Mouse (Mus musculus) CH12.LX (cell line): ENCODE results near the gene Adamtsl5. TPM values are rescaled to one million over a fixed set of nuclear protein-coding genes. Genes with fewer than 3 reads are reported as not detected.
A peak's percentile ranks its signal among the peaks of the same experiment; 100 is the strongest.

Experiments
- DNase-seq: peaks from one replicate; pipeline ENCODE4 v3.0.0-alpha.2; 2013; ENCODE audit errors: extremely low read depth
- H3K27ac ChIP-seq: 2 replicates; pipeline ENCODE4 v1.5.1; 2012; ENCODE audit warnings: low read depth, mild to moderate bottlenecking, control low read depth, moderate library complexity; ENCODE audit not compliant: insufficient read depth
- H3K27me3 ChIP-seq: replicated peaks from 2 replicates; pipeline ENCODE3; 2012; ENCODE audit warnings: inconsistent platforms
- H3K36me3 ChIP-seq, 2 experiments: replicated peaks in 1 of 2; 2 replicates each; pipeline versions ENCODE3 to v1.6.1; 2012; ENCODE audit warnings: inconsistent platforms in 1 of 2, low read length in 1 of 2, mild to moderate bottlenecking in 1 of 2, mixed read lengths in 1 of 2, moderate library complexity in 1 of 2; ENCODE audit not compliant: control insufficient read depth in 1 of 2, insufficient read depth in 1 of 2
- H3K4me1 ChIP-seq, 2 experiments: 2 replicates each; pipeline ENCODE4 v1.6.1; 2012; ENCODE audit warnings: inconsistent platforms in 1 of 2, moderate library complexity in 1 of 2; ENCODE audit not compliant: insufficient read depth in 2 of 2, control insufficient read depth in 1 of 2
- H3K4me2 ChIP-seq: 2 replicates; pipeline ENCODE4 v1.6.1; 2012; ENCODE audit warnings: low read depth, mild to moderate bottlenecking, control low read depth; ENCODE audit not compliant: poor library complexity, insufficient read depth, severe bottlenecking
- H3K4me3 ChIP-seq, 3 experiments: fragments of 150-350 bp in 1 of 3; sonication (generic) in 1 of 3; replicated peaks in 1 of 3; 2 replicates each; pipeline versions ENCODE3 to v1.5.1; 2011 to 2012; ENCODE audit warnings: low read depth in 2 of 3, low read length in 2 of 3, mild to moderate bottlenecking in 2 of 3, moderate library complexity in 2 of 3, control low read depth in 1 of 3, improper control_type of control experiment in 1 of 3, inconsistent platforms in 1 of 3, mixed read lengths in 1 of 3; ENCODE audit not compliant: poor library complexity in 1 of 3
- H3K79me2 ChIP-seq: replicated peaks from 2 replicates; pipeline ENCODE4 v1.6.1; 2012; ENCODE audit warnings: mild to moderate bottlenecking, moderate library complexity; ENCODE audit not compliant: control insufficient read depth, poor library complexity, insufficient read depth, severe bottlenecking; ENCODE audit errors: extremely low read depth
- H3K9ac ChIP-seq: 2 replicates; pipeline ENCODE4 v1.6.1; 2012; ENCODE audit warnings: low read depth, mild to moderate bottlenecking, control low read depth, moderate library complexity; ENCODE audit not compliant: insufficient read depth
- H3K9me3 ChIP-seq: replicated peaks from 2 replicates; pipeline ENCODE3; 2012; ENCODE audit warnings: low read length, inconsistent platforms, mixed read lengths
- BHLHE40 ChIP-seq: IDR thresholded peaks from 2 replicates; pipeline ENCODE4 v1.6.1; 2011; ENCODE audit warnings: mild to moderate bottlenecking, low read depth, low read length, improper control_type of control experiment
- CHD2 ChIP-seq: IDR thresholded peaks from 2 replicates; pipeline ENCODE4 v1.6.1; 2011; ENCODE audit warnings: low read length, improper control_type of control experiment
- ELF1 ChIP-seq: IDR thresholded peaks from 2 replicates; pipeline ENCODE4 v1.6.1; 2014; ENCODE audit warnings: low read depth, mild to moderate bottlenecking, inconsistent platforms, low read length, improper control_type of control experiment
- ETS1 ChIP-seq: conservative IDR thresholded peaks from 2 replicates; pipeline ENCODE4 v1.6.1; 2012; ENCODE audit warnings: low read depth, mild to moderate bottlenecking, inconsistent platforms, low read length, improper control_type of control experiment, moderate library complexity
- IRF4 ChIP-seq: IDR thresholded peaks from 2 replicates; pipeline ENCODE4 v1.6.1; 2014; ENCODE audit warnings: low read depth, mild to moderate bottlenecking, inconsistent platforms, low read length, improper control_type of control experiment
- KAT2A ChIP-seq: IDR thresholded peaks from 2 replicates; pipeline ENCODE4 v1.6.1; 2012; ENCODE audit warnings: low read length, improper control_type of control experiment, inconsistent platforms; ENCODE audit not compliant: insufficient replicate concordance
- MXI1 ChIP-seq: IDR thresholded peaks from 2 replicates; pipeline ENCODE4 v1.6.1; 2011; ENCODE audit warnings: mild to moderate bottlenecking, low read depth, low read length, improper control_type of control experiment
- MYC ChIP-seq: IDR thresholded peaks from 2 replicates; pipeline ENCODE4 v1.6.1; 2011; ENCODE audit warnings: low read depth, mild to moderate bottlenecking, improper control_type of control experiment, low read length
- NRF1 ChIP-seq: IDR thresholded peaks from 2 replicates; pipeline ENCODE4 v1.6.1; 2014; ENCODE audit warnings: low read depth, mild to moderate bottlenecking, inconsistent platforms, low read length, improper control_type of control experiment, moderate library complexity
- POLR2A ChIP-seq: IDR thresholded peaks from 2 replicates; pipeline ENCODE4 v1.6.1; 2011; ENCODE audit warnings: low read depth, mild to moderate bottlenecking, improper control_type of control experiment, low read length
- TBP ChIP-seq: conservative IDR thresholded peaks from 2 replicates; pipeline ENCODE4 v1.6.1; 2011; ENCODE audit warnings: low read depth, low read length, improper control_type of control experiment
- TCF12 ChIP-seq: IDR thresholded peaks from 2 replicates; pipeline ENCODE4 v1.6.1; 2014; ENCODE audit warnings: low read depth, mild to moderate bottlenecking, inconsistent platforms, low read length, improper control_type of control experiment
- dilution Hi-C: fragments of 300-500 bp; cut with MboI; formaldehyde crosslinking; loops from 2 replicates; pipeline ENCODE4 v1.14.3; 2020; ENCODE audit warnings: low sequenced_read_pairs; ENCODE audit not compliant: extremely low pct_unique_long_range_greater_than_20kb, extremely low pct_ligation_motif_present
- in situ Hi-C: fragments of 300-500 bp; cut with MboI; formaldehyde crosslinking; loops from 3 replicates; pipeline ENCODE4 v1.14.3; 2019; ENCODE audit warnings: low sequenced_read_pairs, low pct_ligation_motif_present, low pct_unique_long_range_greater_than_20kb, mixed read lengths
- polyA plus RNA-seq: library from polyadenylated mRNA; unstranded; fragments of >175 nt; gene quantifications from 2 replicates; pipeline ENCODE4 v1.2.1, GENCODE M21; 2012; ENCODE audit warnings: low read depth; ENCODE audit not compliant: insufficient read length
- total RNA-seq, 2 experiments: library from RNA; depleted of rRNA; stranded (reverse); fragments of 300-350 nt in 1 of 2; fragments of >200 nt in 1 of 2; gene quantifications; 2 replicates each; pipeline ENCODE4 v1.2.3; 2012 to 2014

Adamtsl5 gene
- total and polyA plus RNA-seq, 3 experiments, result 0.16 to 0.55 (median 0.27) TPM

DNA sequence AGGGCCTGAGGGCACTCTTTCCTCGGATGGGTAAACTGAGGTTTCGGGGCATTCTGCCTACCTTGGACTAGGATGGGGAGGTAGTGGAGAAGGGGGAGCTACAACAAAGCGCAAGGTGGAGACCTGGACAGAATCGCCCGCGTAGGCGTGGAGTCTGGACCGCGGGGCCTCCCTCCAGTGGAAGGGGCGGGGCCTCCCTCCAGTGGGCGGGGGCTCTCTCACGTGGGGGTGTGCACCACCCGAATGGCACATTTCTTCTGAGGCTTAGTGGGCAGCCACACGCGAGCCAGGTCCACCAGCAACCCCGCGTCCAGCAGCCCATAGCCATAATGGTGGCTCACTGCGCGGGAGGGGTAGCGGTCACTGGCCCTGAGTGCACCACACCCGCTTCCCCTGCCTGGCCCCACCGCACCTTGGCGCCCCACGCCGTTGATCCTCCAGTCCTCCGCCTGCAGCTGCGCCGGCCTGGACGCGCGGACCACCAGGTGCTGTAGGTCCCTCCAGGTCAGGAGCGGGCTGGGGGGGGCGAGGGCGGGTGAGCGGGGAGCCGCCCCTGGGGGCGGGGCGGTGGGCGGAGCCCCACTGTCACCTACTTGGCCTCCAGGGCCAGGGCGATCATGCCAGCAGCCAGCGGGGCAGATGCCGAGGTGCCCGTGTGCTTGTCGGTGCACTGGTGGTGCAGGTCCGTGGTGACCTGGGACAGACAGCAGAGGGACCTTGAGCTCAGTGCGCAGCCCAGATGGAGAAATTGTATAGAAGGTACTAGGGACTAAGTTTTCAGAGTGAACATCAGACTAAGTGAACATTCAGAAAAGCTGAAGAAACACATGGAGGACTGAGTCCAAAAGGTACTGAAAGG is 24.7 kb downstream of the Adamtsl5 start:
- peaks cover 7 to 10% of the 10 kb centered on the region in 2 experiments for H3K36me3 ChIP-seq
- TF ChIP-seq ETS1 (no peak), CHD2 (no peak), POLR2A (0 out of 2 replicates have a peak, but pooled peaks have one; percentile 12), ELF1 (no peak), NRF1 (0 out of 2 replicates have a peak, but pooled peaks have one; percentile 2), BHLHE40 (0 out of 2 replicates have a peak, but pooled peaks have one; percentile 27), MXI1 (peak; percentile 26), IRF4 (0 out of 2 replicates have a peak, but pooled peaks have one; percentile 13), TBP (no peak), TCF12 (peak; percentile 29; the same call in 1 of the 2 replicates)
- DNase-seq, result no peak
- H3K4me3 ChIP-seq, result peak overlapping the region; percentile 41 to 79 (median 53)
- peak overlapping the region; percentile 8 for H3K9ac ChIP-seq
- peaks cover 28 to 33% of the 10 kb centered on the region in 2 experiments for H3K4me1 ChIP-seq
- peak overlapping the region; percentile 53 for H3K4me2 ChIP-seq
- in situ Hi-C loops (no loop called here), dilution Hi-C loops (no loop called here)
- H3K79me2 ChIP-seq, result peaks cover 13% of the 10 kb centered on the region
- H3K9me3 ChIP-seq, result no peaks in the 10 kb centered on the region
- no peak overlapping the region for H3K27ac ChIP-seq
- H3K27me3 ChIP-seq, result peaks cover 35% of the 10 kb centered on the region

DNA sequence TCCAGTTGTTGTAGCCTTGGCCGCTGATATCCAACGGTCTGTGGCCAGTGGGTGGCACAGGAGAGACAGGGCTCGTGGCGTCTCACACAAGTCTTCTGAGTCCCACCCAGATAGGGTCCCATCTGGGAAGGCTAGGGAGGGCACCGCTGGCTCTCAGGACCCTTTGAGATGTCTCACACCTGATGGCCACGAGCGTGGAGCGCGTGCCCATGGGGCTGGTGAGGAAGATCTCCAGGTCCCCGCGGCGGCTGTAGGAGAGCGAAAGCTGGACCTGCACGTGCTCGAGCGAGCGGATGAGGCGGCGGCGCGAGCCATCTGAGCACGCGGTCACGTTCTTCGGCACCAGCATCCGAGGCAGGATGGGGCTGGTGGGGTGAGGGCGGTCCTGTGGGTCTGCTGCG is 25.4 kb downstream of the Adamtsl5 start:
- dilution Hi-C loops, result no loop called here
- DNase-seq, result no peak
- peaks cover 33 to 34% of the 10 kb centered on the region in 2 experiments for H3K4me1 ChIP-seq
- no peaks in the 10 kb centered on the region for H3K9me3 ChIP-seq
- no peak for TF ChIP-seq KAT2A
- peak; percentile 84 for TF ChIP-seq BHLHE40
- peak; percentile 22; the same call in 1 of the 2 replicates for TF ChIP-seq MYC
- peaks cover 13 to 17% of the 10 kb centered on the region in 2 experiments for H3K36me3 ChIP-seq
- H3K9ac ChIP-seq, result peak overlapping the region; percentile 8; the same call in 1 of the 2 replicates
- in situ Hi-C loops, result no loop called here
- H3K79me2 ChIP-seq, result peaks cover 13% of the 10 kb centered on the region
- H3K27ac ChIP-seq, result peak overlapping the region; percentile 0; the same call in 1 of the 2 replicates
- H3K27me3 ChIP-seq, result peaks cover 28% of the 10 kb centered on the region
- H3K4me2 ChIP-seq, result peak overlapping the region; percentile 53
- peak overlapping the region in 2 of 3 experiments; percentile 53 to 79 for H3K4me3 ChIP-seq
